33 mouse cellular contexts compared by ENCODE assay signal in the genomic region with DNA sequence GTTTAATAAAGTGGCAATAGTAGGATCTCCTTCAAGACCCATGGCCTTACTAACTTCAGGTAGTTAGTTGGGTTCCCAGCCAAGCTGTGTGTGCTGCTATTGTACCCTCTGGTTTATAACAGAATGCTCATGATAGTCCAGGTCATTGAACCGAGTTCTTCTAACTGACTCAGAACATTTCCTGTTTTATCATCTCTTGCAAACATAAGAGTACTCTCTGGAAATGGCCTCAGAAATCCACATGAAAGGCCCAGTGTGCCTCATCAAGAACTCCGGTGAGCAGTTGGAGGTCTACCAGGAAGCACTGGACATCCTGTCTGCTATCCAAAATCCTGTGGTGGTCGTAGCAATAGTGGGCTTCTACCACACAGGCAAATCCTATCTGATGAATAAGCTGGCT. TPM values are rescaled to one million over a fixed set of nuclear protein-coding genes. Genes with fewer than 3 reads are reported as not detected.
"Had no signal": no experiment of that assay in that cellular context is flagged by ENCODE, and none has a peak within 500 bp of the region (broad histone marks: within the 10 kb centered on the region; RNA-seq: fewer than 3 reads in every experiment).

No protein-coding gene starts in this region.

- H3K36me3 ChIP-seq: embryonic facial prominence, embryonic 10.5 days; embryonic facial prominence, embryonic 12.5 days; embryonic facial prominence, embryonic 13.5 days; embryonic facial prominence, embryonic 15.5 days; forebrain, embryonic 10.5 days; forebrain, embryonic 12.5 days; forebrain, embryonic 15.5 days had no signal

- H3K27ac ChIP-seq: embryonic facial prominence, embryonic 10.5 days; embryonic facial prominence, embryonic 12.5 days; embryonic facial prominence, embryonic 13.5 days; embryonic facial prominence, embryonic 15.5 days; forebrain, embryonic 10.5 days; forebrain, embryonic 12.5 days; forebrain, embryonic 13.5 days; forebrain, embryonic 15.5 days; gastrocnemius, adult 2 months; heart, adult 2 months had no signal

- ATAC-seq: forebrain, embryonic 13.5 days; forebrain, embryonic 14.5 days; forebrain, embryonic 15.5 days; forebrain, embryonic 16.5 days; forebrain, postnatal 0 days had no signal

- H3K4me3 ChIP-seq: embryonic facial prominence, embryonic 10.5 days; embryonic facial prominence, embryonic 12.5 days; embryonic facial prominence, embryonic 13.5 days; embryonic facial prominence, embryonic 15.5 days; erythroblast, embryonic 14.5 days; forebrain, embryonic 10.5 days; forebrain, embryonic 12.5 days; forebrain, embryonic 13.5 days; forebrain, embryonic 15.5 days; gastrocnemius, adult 2 months; heart, adult 2 months had no signal

- DNase-seq: cerebellum, adult 9-11 months; cerebellum, postnatal 10 days; cerebellum, postnatal 14 days; cerebellum, postnatal 25 days; cerebellum, postnatal 36 days; embryo, embryonic 11 days; forebrain, postnatal 0 days; gastrocnemius, adult 2 months; gastrocnemius, postnatal 10 days; gastrocnemius, postnatal 14 days; gastrocnemius, postnatal 25 days; gastrocnemius, postnatal 36 days; heart, adult 11 months; heart, adult 18-20 months; heart, adult 2 months had no signal

- H3K4me2 ChIP-seq: embryonic facial prominence, embryonic 12.5 days; embryonic facial prominence, embryonic 13.5 days; embryonic facial prominence, embryonic 15.5 days; forebrain, embryonic 12.5 days; forebrain, embryonic 13.5 days; forebrain, embryonic 15.5 days had no signal

- H3K4me1 ChIP-seq: embryonic facial prominence, embryonic 10.5 days; embryonic facial prominence, embryonic 12.5 days; embryonic facial prominence, embryonic 13.5 days; embryonic facial prominence, embryonic 15.5 days; forebrain, embryonic 10.5 days; forebrain, embryonic 12.5 days; forebrain, embryonic 13.5 days; forebrain, embryonic 15.5 days had no signal

- H3K9me3 ChIP-seq: embryonic facial prominence, embryonic 10.5 days; embryonic facial prominence, embryonic 12.5 days; embryonic facial prominence, embryonic 13.5 days; embryonic facial prominence, embryonic 15.5 days; forebrain, embryonic 10.5 days; forebrain, embryonic 12.5 days; forebrain, embryonic 13.5 days; forebrain, embryonic 15.5 days had no signal

- H3K9ac ChIP-seq: embryonic facial prominence, embryonic 12.5 days; embryonic facial prominence, embryonic 13.5 days; embryonic facial prominence, embryonic 15.5 days; forebrain, embryonic 12.5 days; forebrain, embryonic 13.5 days; forebrain, embryonic 15.5 days; forebrain, postnatal 0 days had no signal

- H3K27me3 ChIP-seq: embryonic facial prominence, embryonic 12.5 days; embryonic facial prominence, embryonic 13.5 days; embryonic facial prominence, embryonic 15.5 days; forebrain, embryonic 12.5 days; forebrain, embryonic 13.5 days; forebrain, embryonic 15.5 days had no signal

RNA-seq across cellular contexts. Expression of a gene that starts 3.3 kb away (rescaled TPM):
- total RNA-seq: common myeloid progenitor, adult 5-6 weeks; forebrain, postnatal 0 days; gastrocnemius, adult 8-10 months; gastrocnemius, postnatal 10 days; granulocyte monocyte progenitor cell, adult 5-6 weeks had no signal
- polyA plus RNA-seq: cortical plate, adult 2 months; embryonic facial prominence, embryonic 10.5 days; embryonic facial prominence, embryonic 11.5 days; embryonic facial prominence, embryonic 12.5 days; embryonic facial prominence, embryonic 13.5 days; embryonic facial prominence, embryonic 15.5 days; erythroblast, embryonic 14.5 days; forebrain, embryonic 10.5 days; forebrain, embryonic 11.5 days; forebrain, embryonic 12.5 days; forebrain, embryonic 13.5 days; forebrain, embryonic 14.5 days; forebrain, embryonic 15.5 days; forebrain, embryonic 16.5 days; forebrain, postnatal 0 days; frontal cortex, adult 2 months had no signal

RNA-seq across cellular contexts. Expression of a gene that starts 22.5 kb away (rescaled TPM):
- polyA plus RNA-seq: erythroblast, embryonic 14.5 days; forebrain, embryonic 10.5 days had no signal

RNA-seq across cellular contexts. Expression of a gene that starts 38.1 kb away (rescaled TPM):
- polyA plus RNA-seq: erythroblast, embryonic 14.5 days had no signal
